Mouse (Mus musculus) kidney, embryonic 14.5 days (tissue): ENCODE results near the gene Olfr703. TPM values are rescaled to one million over a fixed set of nuclear protein-coding genes. Genes with fewer than 3 reads are reported as not detected.

ENCODE experiments used
- ATAC-seq: fragments of 200-750 bp; cut with Nextera tagmentation; 2 replicates; pipeline ENCODE4 v1.8.0; 2017; ENCODE audit warnings: moderate number of reproducible peaks, mild to moderate bottlenecking, moderate TSS enrichment, moderate library complexity; ENCODE audit not compliant: low FRiP score, low TSS enrichment
- H3K27ac ChIP-seq: fragments of 300-500 bp; sonication (generic); 2 replicates; pipeline ENCODE4 v1.5.1; 2014; ENCODE audit warnings: low read depth, mild to moderate bottlenecking, low read length, moderate library complexity, mixed read lengths
- H3K27me3 ChIP-seq: fragments of 300-500 bp; sonication (generic); 2 replicates; pipeline ENCODE4 v1.6.1; 2014; ENCODE audit warnings: mild to moderate bottlenecking, low read length; ENCODE audit not compliant: control insufficient read depth, insufficient read depth
- H3K36me3 ChIP-seq: fragments of 300-500 bp; sonication (generic); 2 replicates; pipeline ENCODE4 v1.6.1; 2014; ENCODE audit warnings: low read length, mixed read lengths; ENCODE audit not compliant: control insufficient read depth, insufficient read depth
- H3K4me1 ChIP-seq: fragments of 300-500 bp; sonication (generic); 2 replicates; pipeline ENCODE4 v1.6.1; 2014; ENCODE audit warnings: low read length, mixed read lengths; ENCODE audit not compliant: control insufficient read depth, insufficient read depth
- H3K4me2 ChIP-seq: fragments of 300-500 bp; sonication (generic); replicated peaks from 2 replicates; pipeline ENCODE4 v1.6.1; 2014; ENCODE audit warnings: low read depth, mild to moderate bottlenecking, low read length
- H3K4me3 ChIP-seq: fragments of 300-500 bp; sonication (generic); 2 replicates; pipeline ENCODE4 v1.5.1; 2014; ENCODE audit warnings: mild to moderate bottlenecking, low read length
- H3K9ac ChIP-seq: fragments of 300-500 bp; sonication (generic); 2 replicates; pipeline ENCODE4 v1.6.1; 2014; ENCODE audit warnings: low read depth, mild to moderate bottlenecking, low read length, moderate library complexity
- H3K9me3 ChIP-seq: fragments of 300-500 bp; sonication (generic); 2 replicates; pipeline ENCODE4 v1.6.1; 2016; ENCODE audit warnings: low read length; ENCODE audit not compliant: control insufficient read depth
- WGBS: fragments of 180-500 bp; shearing (Covaris S2); extraction: QIAGEN DNeasy Blood & Tissue Kit; methylation state at CpG from one replicate; pipeline ENCODE4 v1.1.7; 2014; 5-methylcytosine and 5-hydroxymethylcytosine counted together
- polyA plus RNA-seq: library from polyadenylated mRNA; unstranded; fragments of >200 nt; fragmentation: Nextera tagmentation; extraction: Ambion mirVana; gene quantifications from 2 replicates; pipeline ENCODE4 v1.2.1, GENCODE M21; 2014

Gene Olfr703
- not detected in 2 replicates for polyA plus RNA-seq

- no peak for ATAC-seq
- no peak within 1 kb of the TSS for H3K9ac ChIP-seq
- no peaks in the 10 kb centered on the region for H3K4me1 ChIP-seq
- H3K27me3 ChIP-seq: no peaks in the 10 kb centered on the region
- no peaks in the 10 kb centered on the region for H3K36me3 ChIP-seq
- H3K4me3 ChIP-seq: no peak within 1 kb of the TSS
- H3K9me3 ChIP-seq: no peaks in the 10 kb centered on the region
- no peak within 1 kb of the TSS for H3K27ac ChIP-seq
- WGBS: 60% methylated on average over 2 of the region's 2 CpGs
- no peak within 1 kb of the TSS for H3K4me2 ChIP-seq
Measured at GRCm38 (mm10) chr7:106843060-106843459, at the start of gene Olfr703. Gene Olfr703, plus strand, starts transcription at chr7:106843360.

- no peak within 1 kb of the TSS for H3K4me2 ChIP-seq
- ATAC-seq: no peak
- H3K27me3 ChIP-seq: no peaks in the 10 kb centered on the region
- WGBS: 86% methylated on average over 1 of the region's 1 CpGs
- no peaks in the 10 kb centered on the region for H3K9me3 ChIP-seq
- no peak within 1 kb of the TSS for H3K27ac ChIP-seq
- H3K9ac ChIP-seq: no peak within 1 kb of the TSS
- H3K36me3 ChIP-seq: no peaks in the 10 kb centered on the region
- H3K4me1 ChIP-seq: no peaks in the 10 kb centered on the region
- H3K4me3 ChIP-seq: no peak within 1 kb of the TSS
Measured at GRCm38 (mm10) chr7:106808734-106809133, 34.4 kb upstream of the Olfr703 start, which contains the start of gene Olfr700. Gene Olfr700, minus strand, starts transcription at chr7:106808834.

- H3K36me3 ChIP-seq: no peaks in the 10 kb centered on the region
- no peaks in the 10 kb centered on the region for H3K4me1 ChIP-seq
- no peak within 1 kb of the TSS for H3K9ac ChIP-seq
- no peak within 1 kb of the TSS for H3K4me2 ChIP-seq
- no peaks in the 10 kb centered on the region for H3K27me3 ChIP-seq
- no peak for ATAC-seq
- no peaks in the 10 kb centered on the region for H3K9me3 ChIP-seq
- no peak within 1 kb of the TSS for H3K27ac ChIP-seq
- WGBS: 77% methylated on average over 2 of the region's 2 CpGs
- H3K4me3 ChIP-seq: no peak within 1 kb of the TSS
Measured at GRCm38 (mm10) chr7:106813829-106814228, 29.3 kb upstream of the Olfr703 start, which contains the start of gene Olfr701. Gene Olfr701, plus strand, starts transcription at chr7:106814129.

- Histone ChIP-seq H3K9me3 (no peaks in the 10 kb centered on the region), H3K4me2 (no peak overlapping the region), H3K36me3 (no peaks in the 10 kb centered on the region), H3K27ac (no peak overlapping the region), H3K9ac (no peak overlapping the region), H3K27me3 (no peaks in the 10 kb centered on the region), H3K4me1 (no peaks in the 10 kb centered on the region), H3K4me3 (no peak overlapping the region)
- no peak for ATAC-seq
- 52% methylated on average over 2 of the region's 2 CpGs for WGBS
Measured at GRCm38 (mm10) chr7:106815775-106816174, 27.4 kb upstream of the Olfr703 start.

GRCm38 (mm10) chr7:106818414-106818813 is 24.7 kb upstream of the Olfr703 start:
- H3K36me3 ChIP-seq: no peaks in the 10 kb centered on the region
- no peak overlapping the region for H3K4me2 ChIP-seq
- no peak overlapping the region for H3K4me3 ChIP-seq
- no peaks in the 10 kb centered on the region for H3K9me3 ChIP-seq
- no peaks in the 10 kb centered on the region for H3K27me3 ChIP-seq
- no peaks in the 10 kb centered on the region for H3K4me1 ChIP-seq
- no peak overlapping the region for H3K27ac ChIP-seq
- no peak for ATAC-seq
- H3K9ac ChIP-seq: no peak overlapping the region

- no peak within 1 kb of the TSS for H3K4me3 ChIP-seq
- ATAC-seq: no peak
- H3K9ac ChIP-seq: no peak within 1 kb of the TSS
- no peak within 1 kb of the TSS for H3K4me2 ChIP-seq
- no peaks in the 10 kb centered on the region for H3K9me3 ChIP-seq
- no peaks in the 10 kb centered on the region for H3K4me1 ChIP-seq
- H3K36me3 ChIP-seq: no peaks in the 10 kb centered on the region
- H3K27me3 ChIP-seq: no peaks in the 10 kb centered on the region
- no peak within 1 kb of the TSS for H3K27ac ChIP-seq
Measured at GRCm38 (mm10) chr7:106833793-106834192, 9.4 kb upstream of the Olfr703 start, which contains the start of gene Olfr702. Gene Olfr702, minus strand, starts transcription at chr7:106833893.

- Histone ChIP-seq H3K4me2 (no peak within 1 kb of the TSS), H3K27ac (no peak within 1 kb of the TSS), H3K36me3 (no peaks in the 10 kb centered on the region), H3K27me3 (no peaks in the 10 kb centered on the region), H3K4me1 (no peaks in the 10 kb centered on the region), H3K4me3 (no peak within 1 kb of the TSS), H3K9me3 (no peaks in the 10 kb centered on the region), H3K9ac (no peak within 1 kb of the TSS)
- ATAC-seq: no peak
Measured at GRCm38 (mm10) chr7:106862885-106863284, 19.7 kb downstream of the Olfr703 start, which contains the start of gene Olfr704. Gene Olfr704, plus strand, starts transcription at chr7:106863185.

- ATAC-seq: no peak
- no peak within 1 kb of the TSS for H3K4me2 ChIP-seq
- no peaks in the 10 kb centered on the region for H3K4me1 ChIP-seq
- no peaks in the 10 kb centered on the region for H3K27me3 ChIP-seq
- no peak within 1 kb of the TSS for H3K4me3 ChIP-seq
- H3K9me3 ChIP-seq: no peaks in the 10 kb centered on the region
- 79% methylated on average over 3 of the region's 3 CpGs for WGBS
- H3K9ac ChIP-seq: no peak within 1 kb of the TSS
- no peak within 1 kb of the TSS for H3K27ac ChIP-seq
- no peaks in the 10 kb centered on the region for H3K36me3 ChIP-seq
Measured at GRCm38 (mm10) chr7:106876791-106877190, 33.6 kb downstream of the Olfr703 start, which contains the start of gene Olfr705. Gene Olfr705, minus strand, starts transcription at chr7:106876891.

GRCm38 (mm10) chr7:106888062-106888461 is 44.9 kb downstream of the Olfr703 start, which contains the start of gene Olfr706:
Gene Olfr706, minus strand, starts transcription at chr7:106888162.
- Histone ChIP-seq H3K36me3 (no peaks in the 10 kb centered on the region), H3K27ac (no peak within 1 kb of the TSS), H3K9me3 (no peaks in the 10 kb centered on the region), H3K9ac (no peak within 1 kb of the TSS), H3K27me3 (no peaks in the 10 kb centered on the region), H3K4me2 (no peak within 1 kb of the TSS), H3K4me1 (no peaks in the 10 kb centered on the region), H3K4me3 (no peak within 1 kb of the TSS)
- no peak for ATAC-seq
- 80% methylated on average over 2 of the region's 2 CpGs for WGBS
